In the genomic region with DNA sequence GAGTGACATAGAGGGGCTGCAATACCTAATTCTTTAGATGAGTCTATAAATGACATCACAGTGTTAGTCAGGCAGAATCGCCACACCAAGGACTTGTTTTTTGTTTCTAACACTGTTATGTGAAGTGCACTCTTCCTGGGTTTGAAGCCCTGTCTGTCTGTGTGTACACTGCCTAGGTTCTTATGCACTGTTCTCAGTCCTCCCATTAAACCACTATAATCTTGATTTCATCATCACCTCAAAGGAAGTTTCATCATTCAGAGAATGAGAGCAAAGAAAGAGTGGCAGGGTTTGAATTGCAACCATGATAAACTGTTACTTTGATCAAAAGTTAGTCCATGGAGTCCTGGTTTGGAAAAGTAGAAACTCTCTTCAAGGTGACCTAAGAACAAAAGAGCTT, we compare ENCODE assay signal across 25 mouse cellular contexts.
DNase-seq lines count a peak whose midpoint lies in the region; ATAC-seq lines count a peak whose summit lies in the region.
"Had no signal": no experiment of that assay in that cellular context is flagged by ENCODE, and none has a peak within 500 bp of the region (broad histone marks: within the 10 kb centered on the region; RNA-seq: fewer than 3 reads in every experiment).

No protein-coding gene starts in this region.

- H3K4me2 ChIP-seq in limb, embryonic 15.5 days: no peak overlapping the region
- H3K4me2 ChIP-seq: heart, embryonic 13.5 days; hindbrain, embryonic 12.5 days; liver, embryonic 15.5 days; lung, embryonic 15.5 days; midbrain, embryonic 12.5 days; neural tube, embryonic 12.5 days had no signal

- ATAC-seq in hematopoietic stem cell, adult 5-6 weeks (replicated peaks in 1 of 2; ENCODE audit: insufficient read depth in 1 of 2, low FRiP score in 2 of 2, low TSS enrichment in 1 of 2, low read depth in 1 of 2, poor library complexity in 2 of 2, severe bottlenecking in 2 of 2): peak; percentile 19 to 24; a peak in 1 of 4 replicates
- no peak for ATAC-seq in limb, embryonic 15.5 days (ENCODE audit: insufficient number of reproducible peaks, low FRiP score, low TSS enrichment, low read depth)
- ATAC-seq: forebrain, embryonic 16.5 days; inflammation-experienced regulatory T-cells, adult 6 months had no signal

- peak; percentile 82 for DNase-seq in 416B (ENCODE audit: low read depth)
- peak; percentile 36 for DNase-seq in Muller cell, postnatal 12 days (ENCODE audit: inconsistent ontology term)
- no peak for DNase-seq in adrenal gland, adult 8-10 months
- DNase-seq in natural killer cell, adult 2 months (ENCODE audit: low spot score in 2 of 2): no peak
- DNase-seq in layer of hippocampus, adult 9-10 months (ENCODE audit: low spot score): no peak
- DNase-seq: adrenal gland, postnatal 36 days; cerebellum, adult 9-10 months; gastrocnemius, postnatal 14 days; heart, adult 18-20 months; heart, postnatal 14 days; kidney, postnatal 25 days; layer of hippocampus, postnatal 36 days; lung, postnatal 36 days had no signal

- H3K9ac ChIP-seq in limb, embryonic 15.5 days: no peak overlapping the region
- H3K9ac ChIP-seq: heart, embryonic 13.5 days; hindbrain, embryonic 12.5 days; liver, embryonic 15.5 days; lung, embryonic 15.5 days; midbrain, embryonic 12.5 days; neural tube, embryonic 12.5 days had no signal

- H3K27ac ChIP-seq in limb, embryonic 15.5 days: 0 out of 2 replicates have a peak overlapping the region, but pooled peaks have one; percentile 38
- H3K27ac ChIP-seq: heart, embryonic 13.5 days; hindbrain, embryonic 12.5 days; layer of hippocampus, adult 2 months; liver, embryonic 15.5 days; lung, embryonic 15.5 days; midbrain, embryonic 12.5 days; neural tube, embryonic 12.5 days had no signal

- H3K4me3 ChIP-seq in limb, embryonic 15.5 days: no peak overlapping the region
- H3K4me3 ChIP-seq: erythroblast, embryonic 14.5 days; heart, embryonic 13.5 days; hindbrain, embryonic 12.5 days; layer of hippocampus, adult 2 months; liver, embryonic 15.5 days; lung, embryonic 15.5 days; midbrain, embryonic 12.5 days; neural tube, embryonic 12.5 days had no signal

- H3K36me3 ChIP-seq in limb, embryonic 15.5 days: no peaks in the 10 kb centered on the region
- H3K36me3 ChIP-seq: heart, embryonic 13.5 days; hindbrain, embryonic 12.5 days; liver, embryonic 15.5 days; lung, embryonic 15.5 days; midbrain, embryonic 12.5 days; neural tube, embryonic 12.5 days had no signal

- WGBS in limb, embryonic 15.5 days: 76% methylated on average over 1 of the region's 1 CpGs

- no peaks in the 10 kb centered on the region for H3K27me3 ChIP-seq in limb, embryonic 15.5 days
- H3K27me3 ChIP-seq: heart, embryonic 13.5 days; hindbrain, embryonic 12.5 days; liver, embryonic 15.5 days; lung, embryonic 15.5 days; midbrain, embryonic 12.5 days; neural tube, embryonic 12.5 days had no signal

- peaks cover 6% of the 10 kb centered on the region; the same call in 1 of the 2 replicates for H3K4me1 ChIP-seq in limb, embryonic 15.5 days
- H3K4me1 ChIP-seq: liver, embryonic 15.5 days had no signal

- no peaks in the 10 kb centered on the region for H3K9me3 ChIP-seq in limb, embryonic 15.5 days
- H3K9me3 ChIP-seq: heart, embryonic 13.5 days; hindbrain, embryonic 12.5 days; liver, embryonic 15.5 days; lung, embryonic 15.5 days; midbrain, embryonic 12.5 days; neural tube, embryonic 12.5 days had no signal

Comparison
In these comparisons a context has a peak if more than half of its experiments do, and no peak if none do; other contexts are left out.
1. DNase-seq: peak in 416B (single experiment) and Muller cell, postnatal 12 days (single experiment); none in adrenal gland, adult 8-10 months (single experiment), natural killer cell, adult 2 months (0 of 2) and layer of hippocampus, adult 9-10 months (single experiment).